Mouse (Mus musculus): ENCODE measurements around the gene Mid1.

Mid1 gene

DNA sequence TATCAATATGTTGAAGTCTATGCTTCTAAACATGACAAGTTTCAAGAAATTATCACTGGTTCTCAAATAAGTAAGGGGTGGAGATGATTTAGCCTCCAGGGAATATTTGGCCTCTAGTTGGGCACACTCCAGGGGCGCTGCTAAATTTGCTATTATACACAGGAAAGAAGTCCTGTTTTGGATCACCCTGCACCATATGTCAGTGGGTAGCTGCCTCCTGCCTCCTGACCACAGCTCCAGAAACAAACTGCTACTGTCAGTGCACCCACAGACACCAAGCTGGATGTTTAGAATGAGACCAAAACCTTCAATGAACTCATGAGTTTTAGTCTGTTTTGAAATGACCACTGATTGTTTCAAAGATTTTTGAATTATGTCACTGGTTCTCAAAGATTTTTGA, 128.7 kb downstream of the Mid1 start:
- DNase-seq (ENCODE audit: low spot score in 2 of 2): no peak

DNA sequence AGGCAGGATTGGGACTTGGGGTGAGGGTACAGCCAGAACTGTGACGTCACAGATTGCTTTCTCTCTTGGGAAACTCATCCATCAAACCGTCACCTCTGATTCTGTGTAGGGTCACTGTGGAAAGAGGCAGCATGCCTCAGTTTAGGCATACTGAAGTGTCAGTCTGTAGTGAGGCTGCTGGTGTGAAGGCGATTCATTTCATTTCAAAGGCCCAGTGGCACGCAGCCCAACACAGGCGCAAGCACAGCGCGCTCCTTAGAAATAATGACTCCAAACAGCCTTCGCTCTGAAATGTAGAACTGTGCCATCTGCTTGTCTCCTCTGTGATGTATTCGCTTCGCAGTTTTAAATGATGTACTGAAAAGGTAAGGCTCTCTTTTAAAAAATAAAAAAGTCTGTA, 141.9 kb downstream of the Mid1 start:
- DNase-seq (ENCODE audit: low spot score in 2 of 2): peak; percentile 6 to 55

DNA sequence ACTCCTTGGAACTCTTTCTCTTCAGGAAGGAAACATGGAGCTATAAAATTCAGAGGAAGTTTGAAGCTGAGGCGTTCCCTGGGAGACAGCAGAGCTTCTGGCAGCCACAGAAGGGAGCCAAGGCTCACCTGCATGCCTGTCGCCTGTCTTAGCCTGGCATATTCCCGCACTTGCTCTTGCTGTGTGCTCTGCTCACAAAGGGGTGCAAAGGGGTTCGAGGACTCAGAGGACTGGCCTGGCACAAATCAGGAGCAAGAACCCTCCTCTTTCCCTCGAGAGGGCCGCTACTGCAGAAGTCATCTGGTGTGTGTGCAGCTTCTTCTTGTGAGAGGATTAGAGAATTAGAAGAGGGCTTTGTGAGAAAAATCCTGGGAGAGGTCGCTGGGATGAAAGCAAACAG, 142.7 kb downstream of the Mid1 start:
- DNase-seq (ENCODE audit: low spot score in 2 of 2): no peak

DNA sequence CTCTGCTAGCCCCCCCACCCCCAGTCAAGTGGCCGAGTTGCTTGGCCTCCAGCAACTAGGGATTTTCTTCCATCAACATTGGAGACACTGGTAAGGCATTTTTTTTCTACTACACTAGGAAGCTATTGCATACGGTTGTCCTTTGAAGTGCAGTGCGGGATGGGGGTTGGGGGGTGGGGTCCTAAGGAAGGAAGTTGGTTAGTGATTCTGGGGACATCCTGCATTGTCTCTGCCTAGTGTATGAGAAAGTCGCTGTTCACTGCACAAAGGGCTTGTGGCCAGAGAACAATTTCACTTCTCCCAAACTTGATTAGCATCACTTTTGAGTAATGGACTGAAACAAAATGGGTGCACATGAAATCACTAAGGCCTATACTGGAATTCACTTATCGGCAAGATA, 143.1 kb downstream of the Mid1 start:
- no peak for DNase-seq (ENCODE audit: low spot score in 2 of 2)

DNA sequence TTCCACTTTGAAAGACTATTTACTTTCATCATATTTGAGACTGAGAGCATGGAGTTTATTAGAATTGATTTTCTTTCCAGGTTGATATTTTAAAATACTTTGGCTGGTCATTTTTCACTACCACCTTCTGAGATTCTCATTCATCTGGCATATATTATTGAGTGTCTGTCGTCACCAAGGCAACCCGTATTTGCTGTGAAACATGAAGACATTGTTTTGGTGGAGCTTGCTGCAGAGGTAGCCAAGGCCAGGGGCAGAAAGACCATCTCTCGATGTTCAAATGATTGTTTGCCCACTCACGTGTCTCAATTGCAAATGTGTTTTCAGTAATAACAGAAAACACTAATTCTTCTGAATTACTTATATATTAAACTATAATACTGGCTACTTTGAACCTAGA, 145.1 kb downstream of the Mid1 start:
- no peak for DNase-seq (ENCODE audit: low spot score in 2 of 2)

DNA sequence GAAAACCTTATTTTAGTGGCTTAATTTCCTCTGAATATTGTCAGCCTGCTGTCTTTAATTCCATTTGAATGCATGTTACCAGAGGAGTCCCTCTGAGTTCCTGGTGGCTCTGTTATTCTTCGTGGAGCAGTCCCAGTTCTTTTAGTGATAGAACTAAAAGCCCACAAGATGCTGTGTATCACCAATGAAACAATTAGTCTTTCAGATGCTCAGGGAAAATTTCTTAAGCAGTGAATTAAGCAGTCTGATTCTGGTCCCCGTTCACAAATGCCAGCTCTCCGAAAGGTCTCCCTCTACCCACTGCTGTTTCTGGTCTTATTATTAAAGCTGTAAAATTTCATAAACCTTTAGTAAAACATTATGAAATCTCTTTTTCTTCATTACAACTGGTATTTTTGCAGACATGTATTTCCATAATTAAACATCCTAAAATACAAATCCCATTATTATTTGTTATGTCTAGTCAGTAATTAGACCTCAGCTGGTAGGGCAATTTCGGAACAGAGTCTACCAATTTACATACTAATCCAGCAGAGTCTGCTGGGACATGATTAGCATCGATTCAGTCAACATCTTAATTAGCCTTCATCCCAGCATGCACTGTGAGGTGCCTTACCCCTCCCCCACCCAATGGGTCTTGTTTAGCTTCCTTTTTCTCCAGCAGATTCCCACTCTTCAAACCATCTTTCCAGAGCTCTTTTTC, 153.1 kb downstream of the Mid1 start:
- DNase-seq (ENCODE audit: low spot score in 2 of 2): peak in 1 of 2 experiments; percentile 31

DNA sequence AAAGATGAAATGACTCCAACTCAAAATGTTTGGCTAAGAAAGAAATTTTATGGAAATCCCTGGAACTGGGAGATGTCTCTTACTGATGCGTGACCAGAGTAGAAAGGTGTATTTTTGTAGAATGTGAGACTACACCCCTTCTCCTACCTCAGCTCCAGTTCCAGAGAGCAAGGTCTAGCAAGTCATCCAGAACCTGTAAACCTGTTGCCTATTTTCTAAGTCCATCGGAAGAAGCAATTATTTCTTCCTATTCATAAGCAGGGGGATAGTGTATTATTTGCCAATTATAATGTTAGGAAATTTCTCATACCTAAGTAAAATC, 153.6 kb downstream of the Mid1 start:
- DNase-seq (ENCODE audit: low spot score in 2 of 2): no peak

DNA sequence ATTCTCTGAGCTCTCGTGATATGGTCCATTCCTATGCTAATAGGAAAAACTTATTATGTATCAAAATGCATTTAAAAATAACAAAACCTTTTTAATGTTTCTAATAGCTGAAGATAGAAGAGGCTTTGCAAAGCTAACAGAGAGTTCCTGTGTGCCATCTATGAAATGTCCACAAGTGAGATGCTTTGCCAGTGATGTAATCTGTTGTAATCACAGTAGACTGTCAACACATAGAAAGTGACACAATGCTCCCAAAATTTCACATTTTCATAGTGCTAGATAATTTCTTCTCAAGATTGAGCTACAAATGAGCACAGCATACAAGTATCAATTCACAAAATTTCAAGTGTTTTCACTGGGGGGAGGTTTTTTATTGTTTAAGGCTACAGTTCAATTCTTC, 158.3 kb downstream of the Mid1 start:
- no peak for DNase-seq (ENCODE audit: low spot score in 2 of 2)

DNA sequence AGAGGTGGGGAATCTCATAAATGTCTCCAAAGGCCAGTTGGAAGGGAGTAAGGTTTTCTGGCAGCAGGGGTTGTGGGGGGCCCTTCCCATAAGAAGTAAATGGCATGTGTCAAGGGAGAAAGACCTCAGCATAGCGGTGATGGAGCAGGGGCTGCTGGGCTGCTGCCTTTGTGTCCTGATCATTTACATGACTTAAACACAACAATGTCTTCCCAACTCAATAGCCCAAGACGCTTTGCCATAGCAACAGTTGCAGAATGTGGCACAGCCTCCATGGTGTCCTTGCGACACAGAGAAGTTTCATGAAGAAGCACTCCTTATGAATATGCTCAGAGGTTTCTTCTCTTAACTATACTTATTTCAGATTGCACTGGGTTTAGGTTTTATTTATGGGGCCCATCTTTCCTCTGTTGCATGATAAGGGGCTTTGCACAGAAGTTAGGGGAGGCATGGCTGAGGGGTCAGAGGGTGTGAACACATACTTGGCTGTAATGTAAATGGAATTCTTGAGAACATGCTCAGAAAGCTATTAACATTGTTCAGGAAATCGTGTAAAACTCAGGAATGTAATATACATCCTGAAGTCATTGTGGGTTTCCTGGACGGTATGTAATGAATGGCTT, 159.3 kb downstream of the Mid1 start:
- no peak for DNase-seq (ENCODE audit: low spot score in 2 of 2)

DNA sequence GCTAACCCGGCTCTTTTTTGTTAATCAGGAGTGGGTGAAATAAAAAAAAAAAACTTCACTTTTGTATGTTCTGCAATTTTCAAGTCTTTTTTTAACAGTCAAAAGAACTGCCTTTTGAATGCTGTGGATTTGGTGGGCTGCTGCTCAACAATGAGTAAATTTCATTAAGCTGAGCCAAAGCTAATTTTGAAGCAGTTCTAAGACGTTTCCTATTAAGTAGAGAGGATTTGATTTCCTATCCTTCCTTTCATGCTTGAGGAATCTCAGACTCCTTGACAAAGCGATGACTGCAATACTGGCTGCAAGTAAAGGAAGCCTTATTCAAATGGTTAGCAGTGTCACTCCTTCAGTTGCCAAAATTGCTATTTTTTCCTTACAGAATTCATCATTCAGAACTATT, 161.2 kb downstream of the Mid1 start:
- DNase-seq (ENCODE audit: low spot score in 2 of 2): no peak

DNA sequence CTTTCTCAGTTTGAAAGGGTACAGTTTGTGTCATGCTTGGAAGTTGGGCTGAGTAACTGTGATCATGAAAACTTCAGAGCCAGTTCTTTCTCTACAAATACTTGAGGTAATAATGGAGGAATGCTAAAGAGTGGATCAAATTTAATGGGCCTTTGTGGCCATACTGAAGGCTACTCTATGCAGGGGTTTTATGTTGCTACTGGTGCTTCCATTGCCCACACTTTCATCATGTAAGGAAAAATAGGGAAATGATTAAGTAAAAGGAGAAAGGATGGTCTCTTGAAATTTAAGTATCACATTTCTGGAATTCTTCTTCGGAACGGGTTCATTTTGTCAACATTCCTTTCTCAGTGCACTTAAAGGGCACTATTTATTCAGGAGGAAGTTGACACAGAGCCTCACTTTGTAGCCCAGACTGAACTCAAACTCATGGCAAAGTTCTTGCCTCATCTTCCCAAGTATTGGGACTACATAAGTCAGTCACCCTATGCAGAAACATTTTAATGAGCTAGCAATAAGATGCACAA, 176.3 kb downstream of the Mid1 start:
- DNase-seq (ENCODE audit: low spot score in 2 of 2): no peak

DNA sequence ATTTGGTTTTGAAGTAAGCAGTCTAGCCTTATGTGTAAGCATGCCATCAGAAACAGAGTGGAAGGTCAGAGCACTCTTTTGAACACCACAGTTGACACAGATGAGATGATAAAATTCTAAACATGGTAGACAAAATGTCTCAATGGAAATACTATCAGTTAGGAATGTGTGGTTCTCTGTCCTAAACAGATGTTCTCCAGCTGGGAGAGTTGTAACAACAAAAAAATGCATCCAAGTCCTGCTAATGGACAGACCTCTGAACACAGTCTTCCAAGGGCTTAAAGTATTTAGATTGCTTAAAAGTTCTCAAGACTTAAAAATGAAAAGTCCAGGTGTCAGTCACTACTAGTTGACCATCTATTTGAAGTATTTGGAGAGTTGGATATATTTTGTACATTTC, 177.4 kb downstream of the Mid1 start:
- no peak for DNase-seq (ENCODE audit: low spot score in 2 of 2)

DNA sequence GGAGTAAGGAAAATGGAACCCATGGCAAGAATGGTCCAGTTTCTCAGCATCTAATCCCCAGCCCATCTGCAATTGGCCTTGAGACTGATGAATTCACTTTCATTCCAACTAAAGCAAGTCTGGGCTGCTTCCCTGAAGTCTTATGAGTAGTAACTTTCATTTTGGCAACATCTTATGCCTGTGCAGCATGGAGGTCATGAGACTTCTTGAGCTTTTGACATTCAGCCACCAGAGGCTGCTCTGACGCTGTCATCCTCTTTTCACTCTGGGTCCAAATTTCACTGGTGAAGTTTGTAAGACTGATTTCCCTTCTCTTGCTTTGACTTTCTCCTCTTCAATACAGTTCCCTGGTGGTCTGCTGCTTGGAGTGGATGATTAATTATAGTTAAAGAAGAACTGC, 177.8 kb downstream of the Mid1 start:
- no peak for DNase-seq (ENCODE audit: low spot score in 2 of 2)

DNA sequence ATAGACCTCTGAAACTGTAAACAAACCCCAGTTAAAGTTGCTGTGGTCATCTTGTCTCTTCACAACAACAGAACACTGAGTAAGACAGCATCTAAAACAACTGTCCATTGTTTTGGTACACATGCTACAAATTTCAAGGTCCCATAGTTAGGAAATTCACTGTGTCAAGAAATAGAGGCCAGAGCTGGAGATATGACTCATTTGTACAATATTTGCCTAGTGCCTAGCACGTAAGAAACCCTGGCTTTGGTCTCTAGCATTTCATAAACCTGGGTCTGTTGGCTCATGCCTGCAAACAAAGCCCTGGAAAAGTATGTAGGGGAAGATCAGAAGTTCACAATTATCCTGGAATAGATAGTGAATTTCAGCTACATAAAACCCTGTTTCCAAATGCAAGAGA, 178.8 kb downstream of the Mid1 start:
- DNase-seq (ENCODE audit: low spot score in 2 of 2): no peak

DNA sequence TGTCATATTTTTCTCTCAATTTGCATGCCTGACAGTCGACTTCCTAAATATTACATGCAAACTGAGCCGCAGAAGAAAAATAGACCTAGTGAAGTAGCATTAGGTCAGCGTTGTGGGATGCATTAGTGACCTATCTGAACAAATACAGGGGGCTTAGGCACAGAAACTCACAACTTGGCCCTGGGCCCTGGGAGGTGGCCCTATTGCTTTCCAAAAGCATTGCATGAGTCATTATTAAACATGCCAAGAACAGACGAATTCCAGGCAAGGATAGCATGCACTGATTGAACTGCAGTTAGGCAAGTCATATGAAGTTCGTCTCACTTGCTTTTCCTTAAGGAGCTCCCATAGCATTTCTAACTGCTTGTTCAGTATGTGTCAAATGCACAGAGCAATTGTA, 183.2 kb downstream of the Mid1 start:
- no peak for DNase-seq (ENCODE audit: low spot score in 2 of 2)

DNA sequence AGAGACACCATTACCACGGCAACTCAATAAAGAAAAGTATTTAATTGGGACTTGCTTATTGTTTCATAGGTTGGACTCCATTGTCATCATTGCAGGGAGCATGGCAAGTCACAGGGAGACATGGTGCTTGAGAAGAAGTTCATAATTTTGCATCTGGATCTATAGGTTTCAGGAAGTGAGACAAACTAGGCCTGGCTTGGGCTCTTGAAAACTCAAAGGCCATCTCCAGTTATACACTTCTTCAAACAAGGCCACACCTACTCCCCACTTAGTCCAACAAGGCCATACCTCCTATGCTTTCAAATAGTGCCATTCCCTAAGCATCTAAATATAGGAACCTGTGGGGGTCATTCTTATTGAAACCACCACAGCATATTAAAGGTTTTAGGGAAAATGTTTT, 189.5 kb downstream of the Mid1 start:
- DNase-seq (ENCODE audit: low spot score in 2 of 2): no peak

DNA sequence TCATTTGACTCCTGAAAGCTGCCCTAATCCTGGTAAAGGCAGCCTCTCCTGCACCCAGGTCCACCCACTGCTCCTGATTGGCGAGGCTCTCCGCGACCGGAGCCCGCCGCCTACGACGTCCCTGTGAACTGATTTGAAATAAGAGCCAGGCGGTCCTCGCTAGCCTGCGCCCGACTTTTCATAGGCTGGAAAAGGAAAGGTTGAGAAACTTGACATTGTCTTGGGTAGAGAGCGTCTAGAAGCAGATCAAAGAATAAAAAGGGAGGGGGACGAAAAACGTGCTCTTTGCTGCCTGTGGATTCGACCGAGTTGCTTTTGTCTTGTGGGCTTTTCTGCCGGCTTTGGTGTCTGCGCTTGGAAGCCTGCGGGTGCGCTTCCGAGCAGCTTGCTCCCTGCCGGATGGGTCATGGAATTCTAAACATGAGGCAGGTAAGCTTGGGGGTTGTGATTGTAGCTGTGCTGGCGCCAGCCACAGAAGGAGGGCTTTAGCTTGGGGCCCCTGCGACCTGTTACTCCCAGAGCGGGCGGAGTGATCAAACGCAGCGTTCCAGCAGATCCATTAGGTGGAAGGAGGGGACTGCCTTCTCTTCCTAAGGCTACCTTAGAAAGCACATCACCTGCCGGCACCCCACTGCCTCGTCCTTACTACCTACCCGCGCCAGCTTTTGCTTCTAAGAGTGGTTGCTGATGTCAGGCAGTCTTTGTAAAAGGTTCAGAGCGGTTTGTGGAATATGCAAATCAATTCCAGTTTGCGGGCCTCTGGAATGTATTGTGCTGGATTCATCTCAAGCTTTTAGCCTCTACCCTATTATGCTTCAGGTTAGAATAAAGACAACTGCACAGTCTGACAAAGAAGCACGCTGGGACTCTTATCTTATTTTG, 194.7 kb downstream of the Mid1 start:
- peak; percentile 25 to 70 for DNase-seq (ENCODE audit: low spot score in 2 of 2)

DNA sequence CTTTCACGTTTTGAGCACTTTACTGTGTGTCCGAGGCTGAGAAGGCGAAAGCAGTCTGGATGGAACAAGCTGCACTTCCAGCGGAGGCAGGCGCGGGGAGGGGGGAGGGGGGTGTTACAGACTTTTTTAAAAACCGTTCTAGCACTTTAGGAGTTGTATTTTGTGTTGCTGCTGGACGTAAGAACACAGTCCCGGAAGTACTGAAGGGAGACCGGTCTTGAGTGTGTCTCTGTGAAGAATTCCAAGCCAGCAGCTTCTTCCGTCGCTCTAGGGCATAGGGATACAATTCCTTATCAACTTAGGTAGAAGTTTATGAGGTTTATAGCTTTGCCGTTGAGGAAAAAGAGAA, 195.3 kb downstream of the Mid1 start:
- DNase-seq (ENCODE audit: low spot score in 2 of 2): no peak

DNA sequence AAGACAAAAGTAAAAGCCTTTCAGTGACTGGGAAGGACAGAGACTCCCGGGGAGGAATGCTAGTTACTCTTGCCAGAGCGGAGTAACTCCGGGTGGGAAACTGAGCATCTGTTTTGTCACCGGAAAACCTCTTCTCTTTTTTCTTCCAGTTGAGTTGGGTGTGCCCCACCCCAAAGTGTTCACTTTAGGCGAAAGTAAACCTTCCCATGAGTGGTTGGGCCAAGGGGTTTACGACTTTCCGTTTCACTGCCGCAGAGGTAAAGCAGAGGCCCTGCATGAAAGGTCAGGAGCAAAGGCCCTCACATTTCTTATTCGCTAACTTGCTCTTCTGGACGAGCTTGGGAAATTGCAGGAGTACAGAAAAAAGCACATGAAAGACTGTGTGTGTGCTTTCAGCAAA, 195.8 kb downstream of the Mid1 start:
- no peak for DNase-seq (ENCODE audit: low spot score in 2 of 2)

DNA sequence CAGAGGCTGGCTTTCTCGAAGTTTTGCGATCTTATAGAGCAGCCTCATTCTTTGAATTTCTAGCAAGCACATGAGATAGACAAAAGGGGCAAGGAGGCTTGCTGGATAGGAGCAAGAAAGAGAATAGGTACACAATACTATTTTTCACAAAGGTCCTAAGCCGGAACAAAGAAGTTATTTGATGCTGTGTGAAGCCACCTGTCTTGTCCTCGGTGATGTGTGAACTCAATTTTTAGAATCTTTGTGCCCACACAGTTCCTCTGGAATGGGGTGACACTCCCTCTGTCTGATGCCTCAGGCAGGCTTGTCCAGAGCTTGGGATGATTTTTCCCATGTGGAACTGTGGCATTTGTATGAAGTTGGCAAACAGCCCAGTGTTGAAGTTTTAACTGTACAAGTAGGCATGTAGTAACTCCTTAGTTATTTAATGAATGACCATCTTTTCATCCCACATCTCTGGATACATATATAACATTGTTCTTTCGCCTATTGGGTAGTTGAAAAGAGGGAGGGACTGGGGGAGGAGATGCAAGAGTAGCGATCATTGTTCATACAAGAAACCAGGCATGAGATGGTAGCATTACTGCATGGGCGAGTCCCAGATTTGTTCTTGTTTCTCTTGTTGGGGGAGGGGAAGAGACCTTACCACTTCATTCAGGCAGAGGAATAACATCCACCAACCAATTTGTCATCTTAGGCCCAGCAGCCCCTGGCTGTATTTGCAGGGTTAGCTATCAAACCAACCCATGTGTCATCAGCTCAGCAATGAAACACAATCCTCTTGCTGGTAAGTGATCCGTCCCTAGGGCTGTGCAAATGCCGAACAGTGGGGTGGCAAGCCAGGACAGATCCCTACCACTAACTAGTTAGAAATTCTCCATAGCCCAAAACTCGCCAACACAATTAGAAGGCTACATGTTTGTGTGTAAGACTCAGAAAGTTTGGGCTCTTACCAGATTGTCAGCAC, 196.5 kb downstream of the Mid1 start:
- DNase-seq (ENCODE audit: low spot score in 2 of 2): no peak

DNA sequence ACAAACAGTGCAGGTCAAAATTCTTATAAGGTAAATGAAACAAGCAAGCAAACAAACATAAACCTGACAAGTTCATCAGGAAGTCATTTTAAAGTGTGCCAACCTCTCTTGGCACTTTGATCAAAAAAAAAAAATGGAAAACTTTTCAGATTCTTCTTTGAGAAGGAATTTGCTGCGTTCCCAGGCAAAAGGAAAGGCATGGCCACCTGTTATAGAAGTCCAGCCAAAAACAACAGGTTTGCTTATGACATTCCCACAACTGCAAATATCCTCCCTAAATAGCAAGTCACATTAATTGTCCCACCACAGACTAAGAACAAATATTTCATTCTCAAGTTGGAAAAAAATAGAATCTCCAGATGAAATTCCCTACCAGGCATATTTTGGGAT, 197.2 kb downstream of the Mid1 start:
- no peak for DNase-seq (ENCODE audit: low spot score in 2 of 2)
